Mouse (Mus musculus): ENCODE data around the gene Kdm6b.
A peak's percentile ranks its signal among the peaks of the same experiment; 100 is the strongest.

Kdm6b gene

DNA sequence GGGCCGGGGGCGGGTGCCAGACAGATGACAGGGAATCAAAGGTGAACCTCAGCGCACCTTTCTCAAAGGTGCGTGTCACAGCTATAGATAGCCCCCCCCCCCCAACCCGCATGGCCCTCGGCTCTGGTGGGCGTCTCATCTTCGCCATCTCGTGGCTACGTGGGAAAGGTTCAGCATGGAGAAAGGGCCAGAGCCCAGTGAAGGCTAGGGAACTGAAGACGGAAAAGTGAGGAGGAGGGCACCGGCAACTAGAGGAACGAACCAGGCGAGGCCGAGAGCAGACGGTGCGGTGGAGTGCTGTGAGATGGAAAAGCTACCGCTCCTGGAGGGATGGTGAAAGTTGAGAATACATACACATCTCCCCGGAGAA is 6.0 kb upstream of the Kdm6b start:
- peak in 1 of 2 experiments; percentile 68 for DNase-seq (ENCODE audit: low spot score in 2 of 2)

DNA sequence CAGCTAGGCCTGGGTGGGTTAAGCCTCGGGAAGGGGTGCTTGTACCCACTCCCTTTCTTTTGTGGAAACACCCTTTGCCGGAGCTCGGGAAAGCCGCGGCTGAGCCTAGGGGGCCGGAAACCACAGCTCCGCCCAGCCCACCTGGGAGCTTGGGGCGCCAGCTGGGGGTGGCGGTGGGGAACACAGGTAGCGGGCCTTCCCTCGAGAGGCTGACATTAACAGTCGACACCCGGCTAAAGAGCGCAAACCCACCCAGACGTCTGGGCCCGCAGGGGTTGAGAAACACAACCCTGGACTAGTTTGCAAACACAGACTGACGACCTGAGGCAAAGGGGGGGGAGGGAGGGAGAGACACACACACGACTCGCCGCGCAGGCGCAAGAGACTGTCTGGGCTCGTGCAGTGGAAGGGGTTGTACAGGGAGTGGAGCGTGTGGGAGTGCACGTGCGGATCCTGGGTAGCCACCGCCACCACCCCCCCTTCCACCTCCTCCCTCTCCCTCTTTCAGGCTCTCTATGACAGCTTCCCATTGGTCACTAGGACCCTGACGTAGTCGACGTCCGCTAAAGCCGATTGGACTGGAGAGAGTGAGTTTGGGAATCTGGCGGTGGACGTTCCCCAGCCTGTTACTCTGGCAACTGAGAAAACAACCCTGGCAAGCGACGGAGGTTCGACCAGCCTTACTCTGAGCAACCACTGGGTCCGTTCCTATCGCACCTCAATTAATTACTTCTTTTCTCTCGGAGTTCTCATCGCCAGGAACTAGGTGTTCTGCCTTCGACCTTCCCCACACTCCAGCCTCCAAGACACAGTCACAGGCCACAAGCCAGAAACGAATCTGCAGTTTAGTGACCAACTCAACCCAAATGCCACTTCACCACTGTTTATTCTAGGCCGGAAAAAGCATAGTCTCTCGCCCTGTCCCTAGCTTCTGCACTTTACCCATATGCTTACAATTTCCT is 5.3 kb upstream of the Kdm6b start:
- peak; percentile 65 to 76 for DNase-seq (ENCODE audit: low spot score in 2 of 2)

DNA sequence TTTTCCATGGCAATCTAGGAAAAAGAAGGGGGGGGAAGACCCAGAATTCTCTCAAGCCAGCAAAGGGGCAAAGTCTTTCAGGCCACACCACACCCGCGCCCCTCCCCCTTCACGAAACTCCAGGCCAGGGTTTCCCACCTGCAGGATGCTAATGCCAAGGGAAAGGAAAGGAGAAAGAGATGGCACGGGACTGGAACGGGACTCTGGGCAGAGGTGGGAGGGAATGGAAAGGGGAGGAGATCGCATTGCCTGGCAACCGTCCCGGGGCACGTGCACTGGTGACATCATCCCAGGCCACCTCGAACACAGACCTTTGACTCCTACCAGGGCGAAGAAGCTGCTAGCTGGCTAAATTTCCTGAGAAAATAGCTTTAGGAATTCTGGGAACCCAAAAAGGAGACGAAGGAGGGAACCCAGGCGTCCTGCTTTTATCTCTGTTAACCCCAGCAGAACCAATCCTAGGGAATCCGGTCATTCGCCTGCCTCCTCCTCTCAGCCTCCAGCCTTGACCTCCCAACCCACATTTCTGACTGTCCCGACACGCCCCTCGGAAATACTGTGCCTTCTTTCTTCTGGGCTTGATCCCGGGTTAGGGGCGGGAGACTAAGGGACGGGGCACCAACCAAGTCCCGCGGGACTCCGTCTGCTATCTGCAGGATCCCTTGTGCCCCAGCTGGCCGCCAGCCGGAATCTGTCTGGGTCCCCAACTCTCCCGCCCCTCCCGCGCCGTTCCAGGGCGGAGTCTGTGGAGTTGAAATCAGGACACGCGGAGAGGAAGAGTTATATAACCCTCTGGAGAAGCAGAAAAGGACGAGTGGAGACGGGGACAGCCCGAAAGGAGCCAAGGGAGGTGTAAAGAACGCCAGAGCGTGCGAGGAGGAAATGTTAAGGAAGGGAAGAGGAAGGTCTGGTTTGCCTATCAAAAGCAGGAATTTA is 4.2 kb upstream of the Kdm6b start:
- peak; percentile 74 to 82 for DNase-seq (ENCODE audit: low spot score in 2 of 2)

DNA sequence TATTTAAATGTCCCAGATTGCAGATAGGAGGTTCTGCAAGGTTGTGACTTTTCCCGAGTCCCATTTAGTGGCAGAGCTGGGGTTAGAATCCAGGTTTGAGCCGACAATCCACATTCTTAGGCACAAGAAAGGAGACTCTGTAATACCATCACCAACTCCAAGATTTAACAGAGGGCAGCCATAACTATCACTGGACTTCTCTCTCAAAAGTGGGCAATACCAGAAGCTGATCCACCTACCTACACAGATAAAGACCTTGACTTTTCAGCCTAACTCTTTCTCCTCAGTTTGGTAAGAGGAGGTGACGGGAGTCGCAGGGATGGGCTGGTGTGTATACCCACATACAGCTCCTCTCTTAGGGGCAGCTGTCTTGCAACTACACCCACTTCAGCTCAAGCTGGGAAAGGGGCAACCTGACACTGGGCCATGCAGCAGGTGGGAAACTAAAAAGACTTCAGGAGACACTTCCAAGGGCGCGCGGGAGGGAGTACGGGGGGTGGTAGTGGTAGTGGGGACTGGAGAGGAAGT is 3.5 kb upstream of the Kdm6b start:
- DNase-seq (ENCODE audit: low spot score in 2 of 2): no peak

DNA sequence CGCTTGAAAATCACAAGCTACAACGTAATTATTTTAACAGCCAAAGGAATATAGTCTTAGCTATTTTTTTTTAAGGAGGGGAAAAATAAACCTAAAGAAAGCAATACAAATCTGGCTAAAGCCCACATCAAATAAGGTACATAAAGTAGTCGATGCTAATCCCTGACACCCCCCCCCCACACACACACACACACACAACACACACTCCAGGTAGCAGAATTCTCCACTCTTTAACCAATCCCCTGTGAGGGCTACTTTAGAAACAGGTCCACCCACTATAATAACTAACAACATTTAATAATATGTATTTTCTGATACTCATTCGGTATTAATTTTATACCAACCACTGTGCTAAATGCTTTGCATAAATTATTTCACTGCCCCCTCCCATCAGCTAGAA is 3.0 kb upstream of the Kdm6b start:
- no peak for DNase-seq (ENCODE audit: low spot score in 2 of 2)

DNA sequence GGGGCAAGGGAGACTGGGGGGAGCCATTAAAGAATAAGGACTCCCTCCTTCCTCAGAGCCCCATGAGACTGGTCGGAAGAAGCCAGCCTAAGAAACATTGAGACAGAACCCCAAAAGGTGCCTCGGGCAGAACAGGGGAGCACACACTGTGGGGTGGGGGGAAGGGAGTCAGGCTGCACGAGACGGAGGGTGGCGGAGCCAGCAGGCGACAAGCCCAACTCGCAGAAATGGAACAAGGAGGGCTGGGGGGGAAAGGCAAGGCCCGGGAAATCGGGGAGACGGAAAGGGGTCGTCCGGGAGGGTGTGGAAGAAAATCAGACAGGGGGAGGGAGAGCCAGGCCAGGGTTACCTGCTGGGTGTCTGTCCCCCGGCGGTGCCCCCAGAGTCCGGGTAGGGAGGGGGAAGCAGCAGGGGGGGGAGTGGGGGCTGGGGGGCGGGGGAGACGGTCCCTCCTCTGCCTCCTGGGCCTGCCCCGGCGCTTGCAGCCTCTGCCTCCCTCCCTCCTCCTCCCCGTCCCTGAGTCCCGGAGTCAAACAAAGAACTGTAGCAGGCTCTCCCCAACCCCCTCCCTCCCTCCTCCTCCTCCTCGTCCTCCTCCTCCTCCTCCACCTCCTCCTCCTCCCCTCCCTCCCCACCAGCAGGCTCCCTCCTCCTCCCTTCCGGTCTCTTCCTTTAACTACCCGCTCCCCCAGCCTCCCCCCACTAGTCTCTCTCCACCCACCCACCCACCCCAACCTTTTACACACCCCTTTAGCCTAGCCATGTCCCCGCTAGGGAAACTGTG is 2.4 kb upstream of the Kdm6b start:
- peak in 1 of 2 experiments; percentile 67 for DNase-seq (ENCODE audit: low spot score in 2 of 2)

DNA sequence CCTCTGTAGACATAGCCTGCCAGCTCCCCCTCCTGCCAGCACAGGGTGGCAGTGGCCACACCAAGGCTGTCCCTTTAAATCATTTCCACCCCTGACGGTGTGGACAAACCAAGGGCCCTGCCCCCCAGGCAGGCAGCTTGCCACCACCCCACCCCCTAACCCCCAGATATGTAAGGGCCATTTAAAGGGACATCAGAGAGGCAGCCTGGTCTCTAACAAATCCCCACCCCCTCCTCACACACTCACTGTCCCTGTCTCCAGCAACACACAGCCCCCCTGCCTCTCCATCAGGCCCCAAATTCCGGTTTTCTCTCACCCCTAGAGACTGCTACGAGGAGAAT is 1.8 kb upstream of the Kdm6b start:
- DNase-seq (ENCODE audit: low spot score in 2 of 2): peak; percentile 36 to 71

DNA sequence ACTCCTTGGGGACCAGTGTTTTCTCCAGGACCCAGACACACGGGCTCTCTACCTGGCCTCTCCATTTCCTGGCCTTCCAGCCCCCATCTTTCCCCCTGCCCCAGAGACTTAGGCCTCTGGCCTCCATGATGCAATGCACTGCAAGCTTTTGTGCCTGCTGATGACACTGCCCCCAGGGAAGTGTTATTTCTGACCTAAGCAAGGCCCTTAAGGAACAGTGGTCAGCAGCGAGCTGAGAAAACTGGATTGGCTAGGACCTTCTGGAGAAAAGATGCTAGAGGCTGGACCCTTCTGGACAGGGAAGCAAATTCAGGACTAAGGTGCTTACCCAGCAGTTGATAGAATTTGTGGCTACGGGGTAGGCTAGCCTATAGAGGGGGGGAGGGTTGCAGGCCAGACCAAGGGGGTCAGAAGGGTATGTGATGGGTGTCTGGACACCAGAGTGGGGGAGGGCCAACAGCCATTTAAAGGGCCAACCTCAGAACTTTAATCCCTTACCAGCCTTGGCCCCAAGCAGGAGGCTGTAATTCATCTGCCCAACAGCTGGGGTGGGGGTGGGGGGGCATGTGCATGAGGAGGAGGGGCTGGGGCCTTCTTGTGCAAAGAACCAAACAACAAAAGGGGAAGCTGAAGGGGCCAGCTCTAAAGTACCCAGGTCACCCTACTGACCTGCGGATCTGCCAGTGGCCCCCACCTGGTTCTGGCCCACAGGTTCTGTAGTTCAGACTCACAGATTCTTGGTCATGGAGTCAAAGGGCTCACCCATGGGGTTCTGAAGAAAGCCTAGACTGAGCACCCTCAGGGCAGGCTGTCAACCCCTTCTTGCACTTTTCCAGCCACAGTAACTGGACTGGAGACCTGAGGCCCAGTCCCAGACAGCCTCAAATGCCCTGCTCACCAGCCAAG is 1.2 kb upstream of the Kdm6b start:
- DNase-seq (ENCODE audit: low spot score in 2 of 2): peak in 1 of 2 experiments; percentile 66

DNA sequence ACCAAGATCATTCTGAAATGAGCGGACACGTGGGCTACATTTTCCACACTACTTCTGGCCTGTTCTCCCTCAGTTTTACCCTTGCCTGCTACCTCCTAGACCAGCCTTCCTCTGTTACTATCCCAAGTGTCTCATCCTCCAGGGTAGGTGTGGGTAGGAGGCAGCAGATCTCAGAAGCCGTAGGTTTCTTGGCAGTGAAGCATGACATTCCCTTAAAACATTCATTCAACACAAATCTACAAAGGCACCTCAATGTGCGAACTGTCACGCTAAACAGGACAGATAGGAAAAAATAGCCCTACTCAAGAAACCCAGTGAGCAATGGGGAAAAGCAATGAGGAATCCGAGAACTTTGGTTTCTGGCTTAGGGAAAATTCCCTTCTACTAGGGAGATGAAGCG is 927 bp downstream of the Kdm6b start:
- no peak for DNase-seq (ENCODE audit: low spot score in 2 of 2)

DNA sequence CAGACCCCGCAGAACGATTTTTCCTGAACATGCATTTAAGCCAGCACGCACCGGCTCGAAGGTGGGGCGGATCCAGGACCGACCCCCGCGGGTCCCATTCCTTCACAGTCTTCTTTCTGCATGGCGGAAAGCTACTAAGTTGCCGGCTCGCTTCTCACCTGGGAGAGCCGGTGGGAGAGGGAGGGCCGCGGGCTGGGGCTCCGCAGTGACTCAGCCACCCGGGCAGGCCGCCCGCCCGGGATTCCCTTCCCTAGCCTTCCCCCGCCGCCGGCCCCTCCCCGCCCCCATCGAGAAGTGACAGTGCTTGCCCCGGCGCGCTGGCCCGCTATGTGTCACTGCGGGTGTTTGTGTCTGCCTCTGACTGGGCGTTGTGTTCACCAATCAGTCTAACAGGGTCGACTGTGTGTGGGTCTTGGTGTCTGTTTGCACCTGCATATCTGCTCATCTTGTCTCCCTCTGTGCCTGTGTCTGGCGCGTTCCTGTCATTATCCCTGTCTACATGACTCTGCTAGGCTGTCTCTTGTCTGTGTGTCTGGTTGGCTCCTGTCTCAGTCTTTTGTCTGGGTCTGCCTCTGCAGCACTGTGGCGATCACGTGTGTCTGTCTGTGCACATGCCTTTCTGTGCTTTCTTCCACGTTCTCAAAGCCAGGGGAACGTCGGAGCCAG is 1.8 kb downstream of the Kdm6b start:
- peak; percentile 59 to 82 for DNase-seq (ENCODE audit: low spot score in 2 of 2)

DNA sequence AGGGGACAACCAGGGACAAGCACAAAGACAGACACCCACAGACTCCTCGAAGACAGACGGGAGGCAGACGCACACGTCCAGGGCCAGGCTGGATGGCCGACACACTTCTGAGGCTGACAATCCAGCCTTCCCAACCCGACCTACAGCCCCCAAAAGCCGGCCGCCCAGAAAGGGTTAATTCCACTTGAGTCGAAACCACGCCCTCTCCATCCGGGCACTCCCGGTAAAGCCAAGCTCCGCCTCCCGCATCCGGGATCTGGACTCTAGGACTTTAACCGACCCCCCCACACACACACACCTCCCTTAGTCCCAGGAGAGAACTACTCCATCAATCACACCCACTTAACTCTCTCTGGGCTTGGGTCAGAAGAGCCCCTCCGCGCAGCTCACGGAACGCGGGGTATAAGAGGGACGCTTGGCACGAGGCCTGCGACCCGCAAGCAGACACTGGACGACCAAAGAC is 2.4 kb downstream of the Kdm6b start:
- peak; percentile 91 to 93 for DNase-seq (ENCODE audit: low spot score in 2 of 2)

DNA sequence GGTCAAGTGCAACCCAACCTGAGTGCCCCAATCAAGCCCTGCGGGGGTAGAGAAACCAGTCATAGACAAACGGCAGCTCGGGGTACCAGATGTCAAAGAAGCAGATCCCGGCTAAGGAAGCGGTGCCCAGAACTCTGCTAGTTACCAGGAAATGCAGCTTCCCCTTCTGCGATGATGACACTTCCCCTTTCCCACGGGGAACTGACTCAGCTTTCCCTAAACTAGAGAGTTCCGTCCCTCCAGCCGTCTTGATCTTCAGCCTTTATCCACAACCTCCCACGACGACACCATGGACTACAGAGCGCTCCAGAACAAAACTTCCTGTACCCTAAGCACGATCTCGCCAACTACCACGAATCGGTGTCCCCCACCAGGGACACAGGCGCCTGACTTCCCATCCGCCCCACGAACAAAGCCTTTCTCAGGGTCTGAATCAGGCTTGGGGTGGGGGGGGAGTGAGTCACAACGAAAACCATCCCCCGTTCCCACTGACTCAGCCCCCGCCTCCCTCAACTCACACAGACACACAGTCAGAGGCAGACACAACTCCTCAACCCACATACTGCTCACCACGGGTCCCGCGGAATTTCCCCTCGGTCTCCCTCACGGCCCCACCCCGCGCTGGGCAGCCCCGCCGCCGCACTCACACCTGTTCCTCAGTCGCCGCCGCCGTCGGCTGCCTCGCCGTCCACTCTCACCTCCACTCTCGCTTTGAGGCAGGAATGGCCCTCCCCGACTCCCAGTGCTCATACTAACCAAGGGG is 3.0 kb downstream of the Kdm6b start:
- DNase-seq (ENCODE audit: low spot score in 2 of 2): peak; percentile 62 to 86

DNA sequence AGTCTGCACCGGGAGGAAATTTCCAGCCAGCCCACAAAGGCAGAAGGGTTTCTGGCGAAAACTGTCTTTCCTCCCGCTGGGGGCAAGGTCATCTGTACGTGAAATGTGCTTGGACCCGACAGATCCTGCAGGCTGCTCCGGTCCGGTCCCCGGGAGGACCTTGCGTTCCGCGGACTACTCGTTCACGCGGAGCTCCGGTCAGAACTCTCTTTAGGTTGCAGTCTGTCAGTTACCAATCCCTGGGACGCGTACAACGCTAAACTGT is 3.5 kb downstream of the Kdm6b start:
- DNase-seq (ENCODE audit: low spot score in 2 of 2): no peak

DNA sequence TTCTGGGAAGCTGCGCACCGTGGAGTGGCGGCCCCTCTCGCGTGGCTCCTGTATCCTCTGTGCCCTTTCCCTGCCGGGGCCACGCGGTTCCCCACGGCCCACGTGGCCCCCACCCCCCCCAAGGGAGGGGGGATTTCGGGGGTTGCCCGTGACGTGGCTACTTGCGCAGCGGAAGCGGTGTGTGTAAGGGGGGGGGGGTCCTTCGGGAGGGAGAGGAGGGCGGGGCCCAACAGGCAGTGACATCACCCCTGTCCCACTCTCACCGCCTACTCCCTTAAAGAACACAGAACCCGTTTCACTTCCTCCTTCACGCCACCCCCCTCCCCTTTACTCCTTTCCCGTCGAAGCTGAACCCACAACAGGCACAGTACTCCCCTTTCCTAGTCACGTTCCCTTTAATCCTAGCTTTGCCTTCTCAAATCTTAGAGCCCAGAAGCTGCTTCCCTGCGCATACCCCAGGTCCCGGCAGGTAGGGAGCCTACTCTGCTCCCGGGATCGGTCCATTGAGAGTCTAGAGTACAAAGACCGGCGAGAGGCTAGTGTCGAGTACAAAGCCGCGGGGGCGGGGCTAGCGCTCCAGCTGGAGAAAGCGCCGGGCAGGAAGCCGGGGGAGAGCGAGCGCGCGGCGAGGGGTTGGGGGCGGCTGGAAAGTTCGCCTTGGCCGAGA is 4.0 kb downstream of the Kdm6b start:
- DNase-seq (ENCODE audit: low spot score in 2 of 2): peak; percentile 80 to 91

DNA sequence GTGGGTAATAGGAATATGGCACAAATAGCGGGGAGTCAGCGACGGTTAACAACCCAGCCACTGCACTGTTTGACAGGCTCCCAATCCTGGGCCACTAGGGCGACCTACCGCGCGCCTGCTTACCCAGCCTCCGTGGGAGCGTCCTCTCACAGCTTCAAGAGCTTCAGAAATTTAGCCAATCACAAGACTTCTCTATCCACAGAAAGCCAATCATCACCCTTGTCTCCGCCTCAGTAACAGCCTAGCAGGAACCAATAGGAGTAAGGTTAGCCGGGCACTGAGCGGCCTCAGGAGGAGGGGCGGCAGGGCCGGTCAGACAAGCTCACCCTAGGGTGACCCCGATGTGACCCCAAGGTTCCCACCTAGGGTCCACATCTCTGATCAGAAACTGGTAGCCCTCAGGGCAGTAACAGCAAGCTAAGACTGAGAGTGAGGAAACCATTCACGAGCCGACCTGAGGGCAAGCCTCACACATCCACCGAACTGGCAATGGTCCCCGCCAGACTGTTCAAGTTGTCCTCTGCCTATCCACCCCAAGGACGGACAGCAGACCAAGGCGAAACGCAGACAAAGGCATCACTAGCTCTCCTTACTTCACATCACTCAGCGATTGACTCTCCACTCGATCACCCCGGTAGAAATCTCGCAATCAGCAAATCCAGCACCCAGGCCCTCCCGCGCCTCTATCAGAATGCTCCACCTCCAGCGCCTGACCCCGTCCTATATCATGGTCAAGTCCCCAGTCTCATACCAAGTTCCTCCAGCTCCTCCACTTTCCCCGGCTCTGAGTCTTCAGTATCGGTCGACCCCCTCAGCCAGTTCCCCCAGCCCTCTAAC is 4.7 kb downstream of the Kdm6b start:
- peak; percentile 77 to 83 for DNase-seq (ENCODE audit: low spot score in 2 of 2)

DNA sequence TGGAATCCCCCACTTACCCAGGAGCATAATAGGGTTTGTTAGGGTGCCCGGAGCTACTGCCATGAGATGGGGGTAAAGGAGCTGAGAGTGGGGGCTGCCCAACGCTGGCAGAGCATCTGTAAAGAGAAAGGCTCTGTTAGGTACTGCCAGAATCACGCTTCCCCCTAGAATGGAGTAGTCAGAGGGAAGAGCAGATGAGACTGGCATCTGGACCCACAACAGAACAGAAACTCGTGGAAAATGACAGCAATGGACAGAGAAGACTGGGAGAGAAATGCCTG is 5.8 kb downstream of the Kdm6b start:
- no peak for DNase-seq (ENCODE audit: low spot score in 2 of 2)

DNA sequence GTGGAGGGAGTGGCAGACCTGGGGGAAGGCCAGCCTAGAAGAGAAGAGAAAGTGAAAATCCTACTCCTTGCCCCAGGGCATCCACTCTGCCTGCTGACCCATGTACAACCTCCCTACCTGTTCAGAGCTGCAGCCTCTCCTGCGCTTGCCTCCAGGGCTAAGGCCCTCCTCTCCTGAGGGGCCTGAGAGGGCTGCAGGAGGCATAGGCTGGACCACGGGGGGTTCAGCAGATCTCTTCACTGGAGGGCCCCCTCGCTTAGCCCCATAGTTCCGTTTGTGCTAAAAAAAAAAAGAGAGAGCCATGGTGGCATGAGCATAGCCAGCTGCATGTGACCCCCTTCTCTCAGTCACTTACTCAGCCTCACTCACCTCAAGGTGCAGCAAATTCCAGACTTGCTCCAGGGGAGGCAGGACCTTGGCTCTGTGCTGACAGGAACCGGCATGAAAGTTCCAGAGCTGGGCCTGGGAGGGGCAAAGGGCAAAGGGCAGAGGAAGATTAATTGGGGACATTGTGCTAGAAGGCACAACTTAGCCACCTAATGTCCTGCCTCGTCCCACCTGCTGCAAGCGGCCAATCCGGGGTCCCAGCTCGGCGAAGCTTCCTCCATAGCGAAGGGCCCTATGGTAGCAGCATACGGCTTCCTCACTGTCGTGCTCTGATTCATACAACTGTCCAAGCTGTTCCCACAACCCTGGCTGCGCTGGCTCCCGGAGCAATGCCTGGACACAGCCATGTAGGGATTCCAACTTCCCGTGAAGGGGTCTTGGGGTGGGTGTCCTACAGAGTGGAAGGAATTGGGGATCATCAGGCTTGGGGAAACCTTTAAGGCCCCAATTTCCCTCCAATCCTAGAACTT is 6.4 kb downstream of the Kdm6b start:
- peak in 1 of 2 experiments; percentile 61 for DNase-seq (ENCODE audit: low spot score in 2 of 2)

All from spleen, postnatal 4 days (tissue).